Mouse (Mus musculus): ENCODE results near the gene Fam160b1. TPM values are rescaled to one million over a fixed set of nuclear protein-coding genes. Genes with fewer than 3 reads are reported as not detected.

The Fam160b1 gene
- polyA plus RNA-seq, 1 experiment, result not detected

GRCm38 (mm10) chr19:57403700-57404501 is 43.4 kb downstream of the Fam160b1 start:
- TF ChIP-seq POLR2A (IDR thresholded peaks at IDR 0.05; ENCODE audit: insufficient read depth, low read depth, low read length) (no peak), CTCF (IDR thresholded peaks at IDR 0.05; ENCODE audit: insufficient read depth, low read depth, low read length) (peak; percentile 81)
- no peak overlapping the region for H3K27ac ChIP-seq (ENCODE audit: insufficient read depth, low read depth, low read length)
- peaks cover 5% of the 10 kb centered on the region; the same call in 1 of the 2 replicates for H3K4me1 ChIP-seq (ENCODE audit: control insufficient read depth, insufficient read depth, low read length)
- WGBS, result 19% methylated on average over 24 of the region's 24 CpGs
- no peak overlapping the region for H3K4me3 ChIP-seq (ENCODE audit: insufficient read depth, low read depth, low read length)

GRCm38 (mm10) chr19:57404502-57404848 is 44.0 kb downstream of the Fam160b1 start:
- TF ChIP-seq CTCF (IDR thresholded peaks at IDR 0.05; ENCODE audit: insufficient read depth, low read depth, low read length) (no peak), POLR2A (IDR thresholded peaks at IDR 0.05; ENCODE audit: insufficient read depth, low read depth, low read length) (no peak)
- peaks cover 5% of the 10 kb centered on the region; the same call in 1 of the 2 replicates for H3K4me1 ChIP-seq (ENCODE audit: control insufficient read depth, insufficient read depth, low read length)
- no peak overlapping the region for H3K27ac ChIP-seq (ENCODE audit: insufficient read depth, low read depth, low read length)
- no peak overlapping the region for H3K4me3 ChIP-seq (ENCODE audit: insufficient read depth, low read depth, low read length)
- whole genome bisulfite sequencing, result 18% methylated on average over 9 of the region's 9 CpGs

- H3K27ac ChIP-seq (ENCODE audit: insufficient read depth, low read depth, low read length), result no peak overlapping the region
- WGBS, result 97% methylated on average over 1 of the region's 1 CpGs
- H3K4me1 ChIP-seq (ENCODE audit: control insufficient read depth, insufficient read depth, low read length), result peaks cover 14% of the 10 kb centered on the region
- no peak overlapping the region for H3K4me3 ChIP-seq (ENCODE audit: insufficient read depth, low read depth, low read length)
- TF ChIP-seq POLR2A (IDR thresholded peaks at IDR 0.05; ENCODE audit: insufficient read depth, low read depth, low read length), result no peak
- TF ChIP-seq CTCF (IDR thresholded peaks at IDR 0.05; ENCODE audit: insufficient read depth, low read depth, low read length), result no peak
These were observed 47.5 kb downstream of the Fam160b1 start for GRCm38 (mm10) chr19:57407947-57408346.

GRCm38 (mm10) chr19:57411375-57412196 is 51.1 kb downstream of the Fam160b1 start:
- no peak overlapping the region for H3K27ac ChIP-seq (ENCODE audit: insufficient read depth, low read depth, low read length)
- 37% methylated on average over 29 of the region's 29 CpGs for WGBS
- TF ChIP-seq CTCF (IDR thresholded peaks at IDR 0.05; ENCODE audit: insufficient read depth, low read depth, low read length) (no peak), POLR2A (IDR thresholded peaks at IDR 0.05; ENCODE audit: insufficient read depth, low read depth, low read length) (no peak)
- peaks cover 8% of the 10 kb centered on the region for H3K4me1 ChIP-seq (ENCODE audit: control insufficient read depth, insufficient read depth, low read length)
- peak overlapping the region; percentile 8; the same call in 1 of the 2 replicates for H3K4me3 ChIP-seq (ENCODE audit: insufficient read depth, low read depth, low read length)

- Histone ChIP-seq H3K4me3 (ENCODE audit: insufficient read depth, low read depth, low read length) (no peak overlapping the region), H3K27ac (ENCODE audit: insufficient read depth, low read depth, low read length) (no peak overlapping the region), H3K4me1 (ENCODE audit: control insufficient read depth, insufficient read depth, low read length) (peaks cover 8% of the 10 kb centered on the region)
- 94% methylated on average over 3 of the region's 3 CpGs for WGBS
- TF ChIP-seq POLR2A (IDR thresholded peaks at IDR 0.05; ENCODE audit: insufficient read depth, low read depth, low read length) (no peak), CTCF (IDR thresholded peaks at IDR 0.05; ENCODE audit: insufficient read depth, low read depth, low read length) (no peak)
These were observed 52.7 kb downstream of the Fam160b1 start for GRCm38 (mm10) chr19:57413170-57413569.

- 85% methylated on average over 6 of the region's 6 CpGs for WGBS
- Histone ChIP-seq H3K4me3 (ENCODE audit: insufficient read depth, low read depth, low read length) (no peak overlapping the region), H3K27ac (ENCODE audit: insufficient read depth, low read depth, low read length) (no peak overlapping the region), H3K4me1 (ENCODE audit: control insufficient read depth, insufficient read depth, low read length) (peaks cover 8% of the 10 kb centered on the region)
- TF ChIP-seq POLR2A (IDR thresholded peaks at IDR 0.05; ENCODE audit: insufficient read depth, low read depth, low read length) (no peak), CTCF (IDR thresholded peaks at IDR 0.05; ENCODE audit: insufficient read depth, low read depth, low read length) (no peak)
These were observed 53.4 kb downstream of the Fam160b1 start for GRCm38 (mm10) chr19:57413918-57414317.

GRCm38 (mm10) chr19:57415031-57415807 is 54.7 kb downstream of the Fam160b1 start:
- Histone ChIP-seq H3K4me1 (ENCODE audit: control insufficient read depth, insufficient read depth, low read length) (peaks cover 8% of the 10 kb centered on the region), H3K4me3 (ENCODE audit: insufficient read depth, low read depth, low read length) (no peak overlapping the region), H3K27ac (ENCODE audit: insufficient read depth, low read depth, low read length) (no peak overlapping the region)
- TF ChIP-seq CTCF (IDR thresholded peaks at IDR 0.05; ENCODE audit: insufficient read depth, low read depth, low read length) (no peak), POLR2A (IDR thresholded peaks at IDR 0.05; ENCODE audit: insufficient read depth, low read depth, low read length) (no peak)
- 90% methylated on average over 8 of the region's 8 CpGs for WGBS

- Histone ChIP-seq H3K4me3 (ENCODE audit: insufficient read depth, low read depth, low read length) (no peak overlapping the region), H3K4me1 (ENCODE audit: control insufficient read depth, insufficient read depth, low read length) (no peaks in the 10 kb centered on the region), H3K27ac (ENCODE audit: insufficient read depth, low read depth, low read length) (no peak overlapping the region)
- TF ChIP-seq POLR2A (IDR thresholded peaks at IDR 0.05; ENCODE audit: insufficient read depth, low read depth, low read length) (no peak), CTCF (IDR thresholded peaks at IDR 0.05; ENCODE audit: insufficient read depth, low read depth, low read length) (no peak)
- WGBS, result 31% methylated on average over 17 of the region's 17 CpGs
These were observed 57.5 kb downstream of the Fam160b1 start for GRCm38 (mm10) chr19:57417800-57418580.
